Mouse (Mus musculus) large intestine, adult 2 months (tissue): ENCODE results near the gene Gtf2h5. TPM values are rescaled to one million over a fixed set of nuclear protein-coding genes. Genes with fewer than 3 reads are reported as not detected.

Source experiments
- DNase-seq: peaks from one replicate; pipeline ENCODE4 v3.0.0-alpha.2; 2012; ENCODE audit warnings: low read depth, low spot score
- WGBS: fragments of 180-500 bp; shearing (Covaris S2); methylation state at CpG from one replicate; pipeline ENCODE4 v1.1.7; 2018; 5-methylcytosine and 5-hydroxymethylcytosine counted together
- polyA plus RNA-seq: library from polyadenylated mRNA; depleted of rRNA; stranded (reverse); fragments of >200 nt; gene quantifications from 2 replicates; pipeline ENCODE4 v1.2.3, GENCODE M21; 2012; rRNA removed

The Gtf2h5 gene
- polyA plus RNA-seq, 1 experiment, result 13.9 TPM

GRCm38 (mm10) chr17:6107015-6107601 lies 27.5 kb downstream of the Gtf2h5 start:
- DNase-seq, result no peak
- WGBS, result under 1% methylated on average over 49 of the region's 50 CpGs

GRCm38 (mm10) chr17:6108175-6108574 lies 28.6 kb downstream of the Gtf2h5 start:
- 71% methylated on average over 7 of the region's 7 CpGs for WGBS
- no peak for DNase-seq

GRCm38 (mm10) chr17:6110956-6111355 lies 31.4 kb downstream of the Gtf2h5 start:
- WGBS, result 83% methylated on average over 3 of the region's 3 CpGs
- no peak for DNase-seq

- DNase-seq, result no peak
- 91% methylated on average over 6 of the region's 6 CpGs for WGBS
These were observed 34.1 kb downstream of the Gtf2h5 start for GRCm38 (mm10) chr17:6113653-6114052.

- WGBS, result 62% methylated on average over 9 of the region's 9 CpGs
- no peak for DNase-seq
These were observed 35.5 kb downstream of the Gtf2h5 start for GRCm38 (mm10) chr17:6115085-6115484.

GRCm38 (mm10) chr17:6117148-6117725 lies 37.7 kb downstream of the Gtf2h5 start:
- no peak for DNase-seq
- WGBS, result 79% methylated on average over 4 of the region's 4 CpGs

- no peak for DNase-seq
- 67% methylated on average over 3 of the region's 3 CpGs for WGBS
These were observed 38.3 kb downstream of the Gtf2h5 start for GRCm38 (mm10) chr17:6117917-6118316.

- DNase-seq, result no peak
- 82% methylated on average over 4 of the region's 4 CpGs for WGBS
These were observed 39.3 kb downstream of the Gtf2h5 start for GRCm38 (mm10) chr17:6118861-6119260.

GRCm38 (mm10) chr17:6123776-6124175 lies 44.2 kb downstream of the Gtf2h5 start:
- DNase-seq, result no peak
- WGBS, result 94% methylated on average over 4 of the region's 4 CpGs

- DNase-seq, result no peak
- 95% methylated on average over 3 of the region's 3 CpGs for WGBS
These were observed 45.9 kb downstream of the Gtf2h5 start for GRCm38 (mm10) chr17:6125441-6125840.

- 51% methylated on average over 3 of the region's 3 CpGs for WGBS
- no peak for DNase-seq
These were observed 48.5 kb downstream of the Gtf2h5 start for GRCm38 (mm10) chr17:6128039-6128438.

GRCm38 (mm10) chr17:6129361-6129760 lies 49.8 kb downstream of the Gtf2h5 start:
- WGBS, result 83% methylated on average over 4 of the region's 4 CpGs
- DNase-seq, result no peak

- DNase-seq, result no peak
- 91% methylated on average over 3 of the region's 3 CpGs for WGBS
These were observed 51.5 kb downstream of the Gtf2h5 start for GRCm38 (mm10) chr17:6131083-6131482.

Other genes with a start within 250 kb of the Gtf2h5 start
- 42.8 and 75.3 TPM in 2 replicates for gene Snx9, start 238.5 kb upstream of the Gtf2h5 start, polyA plus RNA-seq
- gene Synj2, start 138.5 kb upstream of the Gtf2h5 start, polyA plus RNA-seq, result 4.3 and 5.7 TPM in 2 replicates
- gene Serac1, start within 50 bp of the Gtf2h5 start, polyA plus RNA-seq, result 1.3 and 2.2 TPM in 2 replicates
- gene Tulp4, start 26.7 kb downstream of the Gtf2h5 start, polyA plus RNA-seq, result 18.9 and 34.3 TPM in 2 replicates
- 22.6 and 30.0 TPM in 2 replicates for gene Tmem181a, start 177.1 kb downstream of the Gtf2h5 start, polyA plus RNA-seq
- 14.0 and 15.0 TPM in 2 replicates for gene Dynlt1a, start 237.7 kb downstream of the Gtf2h5 start, polyA plus RNA-seq